17 mouse cellular contexts compared by ENCODE assay signal in the genomic region with DNA sequence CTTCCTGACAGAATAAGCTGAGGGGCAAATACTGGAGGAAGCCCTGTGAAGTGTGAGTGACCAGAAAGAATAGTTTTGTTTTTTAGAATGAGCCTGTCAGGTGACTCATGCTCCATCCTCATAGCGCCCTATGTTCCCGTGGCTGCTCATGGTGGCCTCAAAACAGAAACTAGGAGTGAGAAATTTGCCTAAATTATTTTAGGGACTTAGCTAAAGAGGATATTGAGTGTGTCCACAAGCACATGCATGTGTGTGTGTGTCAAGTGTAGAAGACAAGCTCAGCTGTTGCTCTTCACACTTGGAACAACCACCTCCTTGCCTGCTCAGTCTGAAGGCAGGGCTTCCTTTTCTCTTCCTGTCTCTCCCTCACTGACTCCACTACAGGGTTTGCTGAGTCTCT.
"Had no signal": no experiment of that assay in that cellular context is flagged by ENCODE, and none has a peak within 500 bp of the region (broad histone marks: within the 10 kb centered on the region; RNA-seq: fewer than 3 reads in every experiment).

No protein-coding gene starts in this region.

- DNase-seq: retina, postnatal 1 day; right cerebral cortex, adult 18-20 months; right cerebral cortex, postnatal 14 days; right cerebral cortex, postnatal 25 days; right cerebral cortex, postnatal 4 days; spleen, adult 18-20 months; thymus, adult 18-20 months; thymus, adult 2 months; thymus, postnatal 14 days; thymus, postnatal 25 days; thymus, postnatal 36 days; thymus, postnatal 4 days had no signal

- H3K9ac ChIP-seq: neural tube, embryonic 12.5 days; neural tube, embryonic 13.5 days; neural tube, embryonic 15.5 days; stomach, embryonic 15.5 days had no signal

- H3K9me3 ChIP-seq: neural tube, embryonic 12.5 days; neural tube, embryonic 13.5 days; neural tube, embryonic 15.5 days; stomach, embryonic 15.5 days had no signal

- H3K27ac ChIP-seq: neural tube, embryonic 12.5 days; neural tube, embryonic 13.5 days; neural tube, embryonic 15.5 days; stomach, embryonic 15.5 days; stomach, postnatal 0 days had no signal

- H3K4me3 ChIP-seq: neural tube, embryonic 12.5 days; neural tube, embryonic 13.5 days; neural tube, embryonic 15.5 days; stomach, embryonic 15.5 days had no signal

- H3K27me3 ChIP-seq: neural tube, embryonic 12.5 days; neural tube, embryonic 13.5 days; neural tube, embryonic 15.5 days; stomach, embryonic 15.5 days had no signal

- H3K36me3 ChIP-seq: stomach, embryonic 15.5 days had no signal

- H3K4me2 ChIP-seq: neural tube, embryonic 12.5 days; neural tube, embryonic 13.5 days; neural tube, embryonic 15.5 days; stomach, embryonic 15.5 days had no signal

- H3K4me1 ChIP-seq: neural tube, embryonic 12.5 days; neural tube, embryonic 13.5 days; neural tube, embryonic 15.5 days had no signal
